Mouse (Mus musculus) urinary bladder, postnatal 14 days (tissue): ENCODE measurements around the gene Atp2a2.
"Not testable (repeated sequence)": the region's sequence is repeated elsewhere in the genome, so short reads cannot be mapped to it uniquely, and the experiment has no call there.

Source experiments
- DNase-seq: peaks from one replicate; pipeline ENCODE4 v3.0.0; 2021; ENCODE audit warnings: low spot score

Gene Atp2a2

DNA sequence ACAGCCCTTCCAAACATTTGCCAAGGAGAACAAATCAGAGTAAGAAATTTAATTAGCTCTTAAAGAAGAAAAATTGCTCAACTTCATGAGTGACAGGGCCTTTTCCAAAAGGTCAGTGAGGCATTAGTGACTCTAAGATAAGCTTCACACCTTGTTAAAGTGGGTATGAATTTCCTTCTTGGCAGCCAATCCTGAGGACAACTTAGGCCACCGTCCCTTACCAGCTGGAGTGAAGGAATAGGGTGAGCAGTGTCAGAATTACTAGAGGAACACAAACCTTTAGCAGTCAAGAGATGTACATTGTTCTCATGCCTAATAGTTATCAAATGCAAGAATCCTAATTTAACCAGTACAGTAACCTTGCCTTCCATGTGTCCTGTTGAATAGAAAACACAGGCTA, 7.6 kb downstream of the Atp2a2 start:
- no peak for DNase-seq

DNA sequence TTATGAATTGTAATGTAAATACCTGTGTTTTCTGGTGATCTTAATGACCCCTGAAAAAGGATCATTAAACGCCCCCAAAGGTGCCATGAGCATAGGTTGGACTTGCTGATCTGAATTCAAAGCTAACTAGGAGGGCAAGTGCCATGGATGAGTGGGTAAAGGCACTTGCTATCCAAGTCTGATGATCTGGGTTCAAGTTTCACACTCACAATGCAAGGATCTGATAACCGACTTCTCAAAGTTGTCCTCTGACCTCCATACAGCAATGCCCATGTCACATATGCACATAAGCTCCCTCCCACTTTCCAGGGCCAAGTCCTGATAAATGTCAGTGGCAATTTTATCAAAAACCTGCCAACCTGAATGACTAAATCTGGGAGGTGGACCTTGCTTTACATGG, 9.0 kb downstream of the Atp2a2 start:
- no peak for DNase-seq

DNA sequence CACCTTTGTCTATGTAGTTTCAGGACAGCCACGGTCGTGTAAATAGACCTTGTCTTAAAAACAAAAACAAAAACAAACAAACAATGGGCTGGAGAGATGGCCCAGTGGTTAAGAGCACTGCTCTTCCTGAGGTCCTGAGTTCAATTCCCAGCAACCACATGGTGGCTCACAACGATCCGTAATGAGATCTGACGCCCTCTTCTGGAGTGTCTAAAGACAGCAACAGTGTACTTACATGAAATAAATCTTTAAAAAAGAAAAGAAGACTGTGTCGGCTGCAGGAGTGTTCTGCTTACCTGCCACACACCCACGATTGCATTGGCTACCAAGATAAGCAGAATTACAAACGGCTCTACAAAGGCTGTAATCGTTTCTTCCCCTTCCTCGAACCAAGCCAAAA, 10.6 kb downstream of the Atp2a2 start:
- DNase-seq: no peak

DNA sequence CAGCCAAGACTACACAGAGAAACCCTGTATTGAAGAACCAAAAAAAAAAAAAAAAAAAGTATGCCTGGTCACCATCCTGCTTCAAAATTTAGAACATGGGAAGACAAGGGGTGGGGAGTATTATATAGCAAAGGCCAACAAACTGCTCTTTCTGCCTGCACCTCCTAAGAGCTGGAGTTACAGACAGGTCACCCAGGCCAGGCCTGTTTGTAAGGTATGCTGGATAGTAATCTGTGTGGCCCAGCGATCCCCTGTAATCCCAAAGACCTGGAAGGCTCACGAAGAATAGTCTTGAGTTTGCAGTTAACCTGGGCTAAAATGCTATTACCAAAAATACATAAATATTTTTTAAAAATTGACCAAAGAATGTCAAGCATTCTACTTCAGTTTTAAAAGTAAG, 11.9 kb downstream of the Atp2a2 start:
- no peak for DNase-seq

DNA sequence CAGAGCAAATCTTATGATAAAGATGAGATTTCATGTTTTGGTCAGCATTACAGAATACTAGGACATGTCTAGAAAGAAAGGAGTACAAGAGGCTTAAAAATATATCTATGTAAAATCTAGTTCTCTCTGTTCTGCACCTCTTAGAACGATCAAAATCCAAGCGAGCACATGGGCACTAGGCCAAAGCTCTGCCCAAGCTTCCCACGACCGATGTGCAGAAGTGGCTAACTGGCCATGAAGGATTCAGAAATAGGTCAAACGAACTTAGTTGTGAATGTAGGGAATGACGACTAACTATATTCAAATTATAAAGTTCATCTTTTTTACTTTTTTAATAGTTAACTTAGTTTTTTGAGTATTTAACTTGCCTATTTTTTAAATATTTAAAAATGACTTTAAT, 14.2 kb downstream of the Atp2a2 start:
- DNase-seq: no peak

DNA sequence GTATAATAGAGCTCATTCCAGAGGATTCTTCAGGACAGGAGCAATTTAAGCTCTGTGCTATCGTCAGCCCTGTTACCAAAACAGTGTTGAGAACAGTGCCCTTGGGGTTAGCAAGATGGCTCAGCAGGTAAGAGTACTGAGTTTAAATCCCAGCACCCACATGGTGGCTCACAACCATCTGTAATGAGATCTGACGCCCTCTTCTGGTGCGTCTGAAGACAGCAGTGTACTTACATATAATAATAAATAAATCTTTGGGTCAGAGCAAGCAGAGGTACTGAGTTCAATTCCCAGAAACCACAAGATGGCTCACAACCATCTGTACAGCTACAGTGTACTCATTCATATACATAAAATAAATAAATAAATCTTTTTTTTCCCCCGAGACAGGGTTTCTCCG, 15.8 kb downstream of the Atp2a2 start:
- DNase-seq: not testable (repeated sequence)

DNA sequence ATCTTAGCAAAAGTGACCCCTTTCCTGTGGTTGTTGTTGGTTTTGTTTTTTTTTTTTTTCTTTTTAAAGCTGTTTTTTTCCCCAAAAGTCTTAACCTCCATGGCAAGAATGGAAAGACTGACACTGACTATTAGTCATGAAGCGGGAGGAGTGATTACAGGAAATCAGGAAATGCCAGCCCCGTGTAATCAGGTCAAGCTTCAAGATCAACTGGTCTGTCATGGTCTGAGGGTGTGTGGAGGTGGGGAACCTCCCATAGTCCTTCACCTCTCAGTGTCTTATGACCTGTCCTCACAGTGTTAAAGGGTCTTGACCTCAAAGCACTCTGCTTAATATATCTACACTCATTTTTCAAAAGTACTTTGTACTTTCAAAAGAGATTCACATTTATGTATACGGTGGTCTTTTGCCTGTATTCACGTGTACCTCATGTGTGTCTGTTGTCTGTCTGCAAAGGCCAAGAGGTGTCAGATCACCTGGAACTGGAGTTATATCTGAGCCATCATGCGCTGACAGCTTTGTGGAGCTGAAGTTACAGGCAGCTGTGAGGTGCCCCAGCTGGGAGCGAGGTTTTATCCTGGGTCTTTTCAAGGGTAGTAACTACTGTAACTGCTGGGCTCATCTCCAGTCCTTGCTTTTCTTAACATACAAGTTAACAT, 19.2 kb downstream of the Atp2a2 start:
- no peak for DNase-seq

DNA sequence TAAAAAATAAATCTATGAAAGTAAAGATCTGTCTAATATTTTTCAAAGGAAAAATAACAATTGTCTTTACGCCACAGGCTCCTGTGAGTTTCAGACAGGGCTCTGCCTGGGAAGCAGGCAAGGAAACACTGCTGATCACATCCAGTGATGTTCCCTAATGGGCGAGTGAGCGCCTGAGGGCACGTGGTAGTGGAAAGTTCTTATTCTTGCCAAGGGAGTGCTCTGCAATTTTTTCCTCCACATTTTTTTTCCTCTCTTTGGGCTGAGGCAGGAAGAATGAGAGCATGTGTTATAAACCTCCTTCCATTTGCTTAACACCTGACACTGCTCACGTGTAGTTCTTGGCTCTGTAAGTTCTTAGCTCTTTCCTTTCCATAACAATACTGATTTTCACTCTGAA, 20.2 kb downstream of the Atp2a2 start:
- peak; percentile 26 for DNase-seq

DNA sequence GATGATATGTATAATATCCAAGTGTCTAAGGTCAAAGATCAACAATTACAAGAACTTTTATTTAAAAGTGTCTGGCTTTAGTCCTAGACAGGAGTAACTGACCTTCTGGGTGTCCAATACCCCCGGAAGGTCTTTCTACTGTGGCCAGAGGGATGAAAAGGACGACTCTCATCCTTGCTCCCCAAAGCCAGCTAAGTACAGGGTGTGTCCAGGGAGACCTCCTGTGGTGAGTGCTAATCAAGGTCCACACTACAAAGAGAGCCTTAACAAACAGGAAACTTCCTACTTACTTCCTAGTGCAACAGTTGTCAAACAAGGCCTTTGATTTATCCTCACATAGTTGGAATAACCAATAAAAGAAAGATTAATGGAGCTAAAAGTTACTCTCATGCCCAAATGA, 22.9 kb downstream of the Atp2a2 start:
- DNase-seq: no peak

DNA sequence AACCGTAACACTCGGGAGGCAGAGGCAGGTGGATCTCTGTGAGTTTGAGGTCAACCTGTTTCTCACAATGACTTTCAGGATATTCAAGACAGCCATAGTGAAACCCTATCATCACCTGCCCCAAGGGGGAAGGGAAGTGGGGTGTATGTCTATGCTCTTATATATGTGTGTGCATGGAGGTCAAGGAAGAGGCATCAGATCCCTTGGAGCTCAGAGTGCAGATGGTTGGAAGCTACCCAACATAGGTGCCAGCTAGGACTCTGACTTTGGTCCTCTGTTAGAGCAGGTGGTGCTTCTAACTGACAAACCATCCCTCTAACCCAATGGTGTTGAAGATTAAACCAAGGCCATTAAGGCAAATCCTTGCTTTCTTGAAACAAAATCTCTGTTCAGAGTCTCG, 24.5 kb downstream of the Atp2a2 start:
- DNase-seq: no peak

DNA sequence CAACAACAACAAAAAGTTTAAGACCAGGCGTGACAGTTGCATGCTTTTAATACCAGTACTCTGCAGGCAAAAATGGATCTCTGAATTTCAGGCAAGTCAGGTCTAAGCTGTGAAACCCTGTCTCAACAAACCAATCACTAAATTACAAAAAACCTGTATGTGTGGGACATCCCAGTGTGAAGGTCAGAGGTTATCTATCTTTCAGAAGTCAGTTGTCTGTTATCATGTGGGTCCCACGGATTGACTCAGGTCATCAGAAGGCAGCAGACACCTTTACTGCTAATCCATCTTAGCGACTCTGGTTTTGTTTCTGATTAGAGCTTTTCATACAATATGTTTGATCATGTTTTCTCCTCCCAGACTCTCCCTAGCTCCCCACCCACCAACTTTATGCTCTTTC, 25.9 kb downstream of the Atp2a2 start:
- no peak for DNase-seq

DNA sequence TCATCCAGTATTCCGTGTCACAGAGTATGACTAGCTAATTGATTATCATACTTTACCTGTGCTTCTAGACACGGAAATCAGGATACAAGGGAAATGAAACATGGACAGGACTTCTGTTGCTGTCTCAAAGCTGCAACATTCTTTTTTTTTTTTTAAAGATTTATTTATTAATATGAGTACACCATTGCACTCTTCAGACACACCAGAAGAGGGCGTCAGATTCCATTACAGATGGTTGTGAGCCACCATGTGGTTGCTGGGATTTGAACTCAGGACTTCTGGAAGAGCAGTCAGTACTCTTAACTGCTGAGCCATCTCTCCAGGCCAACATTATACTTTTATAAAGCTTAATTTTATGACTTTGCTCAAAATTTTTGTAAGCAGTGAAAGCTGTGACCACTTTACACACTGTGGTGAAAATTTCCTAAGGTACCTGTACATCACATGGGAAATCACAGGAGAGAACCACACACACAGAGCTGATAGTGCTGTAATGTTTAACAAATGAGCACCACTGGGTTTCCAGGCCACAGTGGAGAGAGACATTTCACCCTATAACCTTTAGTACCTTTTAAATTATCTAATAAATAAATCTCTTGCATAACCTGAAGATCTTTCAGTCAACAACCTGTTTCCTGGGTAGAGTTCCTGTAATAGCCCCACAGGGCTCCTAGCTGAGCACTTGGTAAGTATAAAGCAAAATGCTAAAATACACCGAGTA, 27.2 kb downstream of the Atp2a2 start:
- no peak for DNase-seq

DNA sequence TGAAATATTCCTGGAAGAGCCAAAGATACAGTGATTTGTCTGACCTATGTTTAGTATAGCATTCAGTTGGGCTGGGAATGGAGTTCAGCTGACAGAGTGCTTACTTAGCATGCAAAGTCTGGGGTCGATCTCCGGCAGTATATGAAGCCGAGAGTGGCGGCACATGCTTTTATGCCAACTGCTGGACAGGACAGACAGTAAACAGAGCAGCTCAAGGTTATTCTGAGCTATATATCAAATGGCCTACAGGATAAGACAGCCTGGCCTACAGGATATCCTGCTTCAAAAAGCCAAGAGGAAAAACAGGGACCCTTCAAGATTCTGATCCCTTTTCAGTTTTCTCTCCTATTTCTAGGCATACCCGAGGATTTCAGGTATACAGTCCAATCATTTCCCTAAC, 30.4 kb downstream of the Atp2a2 start:
- DNase-seq: no peak

DNA sequence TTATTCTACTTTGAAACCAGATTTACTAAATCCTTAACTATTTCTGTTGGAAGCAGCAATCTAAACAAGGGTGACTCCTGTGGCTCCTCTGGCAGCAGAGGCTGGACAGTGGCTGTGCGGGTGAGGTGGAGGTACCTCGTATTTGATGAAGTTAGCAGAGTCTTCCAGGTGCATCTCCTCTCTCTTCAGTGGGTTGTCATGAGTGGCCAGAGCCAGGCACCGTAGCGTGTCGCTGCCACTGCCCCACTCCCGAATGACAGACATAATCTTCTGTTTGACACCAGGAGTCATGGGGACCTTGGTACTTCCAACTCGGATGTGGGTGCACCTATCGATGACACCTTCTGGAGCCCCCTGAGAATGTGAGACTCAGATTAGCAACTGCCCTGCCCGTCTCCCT, 40.6 kb downstream of the Atp2a2 start:
- DNase-seq: no peak

DNA sequence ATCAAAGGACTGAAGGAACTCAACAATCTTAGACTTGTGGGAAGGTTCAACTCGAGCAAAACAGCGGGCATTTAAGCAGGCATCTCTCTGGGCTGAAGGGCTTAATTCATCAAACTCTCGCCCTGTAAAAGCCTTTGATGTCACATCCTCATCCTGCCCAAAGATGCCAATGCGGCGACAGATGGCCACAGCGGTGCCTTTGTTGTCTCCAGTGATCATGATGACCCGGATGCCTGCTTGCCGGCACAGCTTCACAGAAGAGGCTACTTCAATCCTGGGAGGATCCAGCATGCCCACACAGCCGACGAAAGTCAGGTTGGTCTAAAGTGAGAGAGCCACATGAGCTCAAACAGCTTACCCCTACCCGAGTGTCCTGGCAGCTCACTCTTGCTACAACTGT, 41.4 kb downstream of the Atp2a2 start:
- DNase-seq: no peak

DNA sequence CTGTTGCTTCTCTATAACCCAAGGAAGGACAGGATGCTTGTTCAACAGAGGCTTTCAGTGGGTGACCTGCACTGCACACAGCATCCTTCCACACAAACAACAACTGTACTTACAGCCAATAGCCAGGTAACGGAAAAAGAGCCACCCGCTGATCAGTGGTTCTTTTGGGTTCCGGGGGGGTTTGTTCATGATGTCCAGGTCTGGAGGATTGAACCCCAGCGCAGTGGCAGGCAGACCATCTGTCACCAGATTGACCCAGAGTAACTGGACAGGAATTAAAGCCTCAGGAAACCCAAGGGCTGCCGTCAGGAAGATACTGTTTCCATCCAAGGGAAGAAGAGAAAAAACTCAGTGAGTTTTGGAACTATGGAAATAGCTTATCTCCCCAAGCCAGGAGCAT, 42.7 kb downstream of the Atp2a2 start:
- DNase-seq: no peak

DNA sequence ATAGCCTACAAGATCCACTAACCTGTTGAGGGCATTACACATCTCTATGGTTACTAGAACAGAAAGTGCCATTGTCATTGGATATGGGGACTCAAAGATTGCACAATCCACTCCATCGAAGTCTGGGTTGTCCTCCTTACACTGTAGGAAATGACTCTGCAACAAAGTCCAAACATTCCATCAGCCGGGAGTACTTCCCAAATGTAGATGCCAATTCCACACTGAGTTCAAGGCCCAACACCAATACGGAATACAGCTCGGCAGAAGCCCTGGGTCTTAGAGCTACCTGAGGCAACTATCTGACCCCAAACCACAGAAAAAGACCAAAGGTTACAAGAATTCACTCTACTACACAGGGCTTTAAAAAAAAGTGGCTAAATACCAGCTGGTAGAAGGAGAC, 44.0 kb downstream of the Atp2a2 start:
- no peak for DNase-seq

DNA sequence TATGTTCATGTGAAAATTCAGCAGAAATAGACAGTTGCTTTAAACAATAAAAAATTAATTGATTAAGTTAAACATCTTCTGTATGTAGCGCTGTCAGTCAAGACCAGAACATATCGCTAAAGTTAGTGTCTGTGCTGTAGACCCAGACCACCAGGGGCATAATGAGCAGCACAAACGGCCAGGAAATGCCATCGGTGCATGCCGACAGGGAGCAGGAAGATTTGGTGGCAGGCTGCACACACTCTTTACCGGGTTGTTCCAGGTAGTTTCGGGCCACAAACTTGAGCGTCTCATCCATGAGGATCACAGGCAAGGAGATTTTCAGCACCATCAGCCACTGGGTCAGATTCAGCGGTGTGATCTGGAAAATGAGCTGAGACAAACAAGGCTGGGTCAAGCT, 45.0 kb downstream of the Atp2a2 start:
- not testable (repeated sequence) for DNase-seq

DNA sequence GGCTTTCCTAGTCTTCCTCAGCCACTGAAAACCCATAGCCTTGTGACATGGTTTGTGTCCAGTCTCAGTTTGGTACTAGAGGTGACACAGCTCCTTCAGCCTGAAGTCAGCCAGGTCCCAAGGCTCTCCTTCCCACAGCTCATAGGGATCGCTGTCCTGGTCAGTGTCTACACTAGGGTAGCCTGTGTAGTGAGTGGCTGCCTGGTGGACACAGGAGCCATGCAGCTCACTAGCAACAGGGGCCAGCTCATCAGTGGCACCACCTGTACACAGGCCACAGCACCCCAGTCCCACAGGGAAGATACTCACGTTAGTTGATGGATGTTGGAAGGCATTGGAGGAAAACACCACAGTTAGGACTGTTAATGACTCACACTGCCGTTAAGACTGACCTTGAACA, 46.4 kb downstream of the Atp2a2 start:
- DNase-seq: no peak

DNA sequence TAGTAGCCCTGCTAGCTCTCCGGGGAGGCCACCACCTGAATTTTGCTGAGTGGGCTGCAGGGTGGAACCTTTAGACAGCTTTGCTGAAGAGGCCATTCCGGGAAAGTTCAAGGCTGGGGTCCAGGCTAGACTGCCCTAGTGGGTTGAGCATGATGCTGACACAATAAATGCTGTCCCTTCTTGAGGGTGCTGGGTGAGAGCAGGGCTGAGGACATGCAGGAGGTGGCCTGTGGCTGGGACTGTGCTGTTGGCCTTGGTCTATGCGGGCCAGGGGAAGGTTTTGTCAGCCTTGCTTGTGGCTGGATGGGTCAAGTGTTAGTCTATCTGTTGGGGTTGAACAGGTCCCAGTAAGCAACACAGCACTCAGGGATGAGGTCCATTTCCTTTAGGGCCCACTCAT, 47.1 kb downstream of the Atp2a2 start:
- no peak for DNase-seq

DNA sequence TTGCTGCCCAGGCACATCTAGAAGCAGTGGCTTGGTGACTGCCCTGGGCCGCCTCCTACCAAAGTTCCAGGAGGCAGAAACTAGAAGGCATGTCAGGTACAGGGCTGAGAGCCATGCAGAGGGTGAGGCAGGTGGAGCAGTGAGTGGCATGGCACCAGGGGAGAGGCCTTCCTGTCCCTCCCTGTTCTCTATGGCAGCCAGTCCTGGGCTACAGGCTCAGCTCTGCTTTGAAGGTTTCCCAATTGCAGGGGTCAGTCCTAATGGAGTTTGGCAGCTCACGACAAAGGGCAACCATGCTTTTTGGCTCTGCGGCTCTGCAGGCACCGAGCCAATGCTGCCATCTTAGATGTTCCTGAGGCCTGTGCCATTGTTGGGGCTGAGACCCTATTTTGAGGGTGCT, 47.6 kb downstream of the Atp2a2 start:
- DNase-seq: no peak

DNA sequence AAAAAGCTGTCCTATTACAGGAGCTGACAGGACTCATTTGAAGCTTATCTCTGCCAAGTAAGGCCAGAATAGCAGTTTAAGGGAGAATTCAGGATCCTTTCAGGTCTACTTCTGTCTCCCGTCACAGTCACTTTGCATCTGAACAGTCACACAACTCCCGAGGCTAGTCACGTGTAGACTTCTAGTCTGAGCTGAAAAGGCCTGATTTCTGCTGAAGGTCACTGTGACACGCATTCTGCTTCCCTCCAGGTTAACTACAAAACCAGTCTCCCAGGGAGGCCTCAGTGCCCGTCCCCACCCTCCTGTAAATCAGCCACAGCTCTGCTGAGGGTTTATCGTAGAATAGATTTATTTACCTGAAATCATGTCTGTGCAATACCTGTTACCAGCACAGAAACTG, 48.8 kb downstream of the Atp2a2 start:
- DNase-seq: no peak

DNA sequence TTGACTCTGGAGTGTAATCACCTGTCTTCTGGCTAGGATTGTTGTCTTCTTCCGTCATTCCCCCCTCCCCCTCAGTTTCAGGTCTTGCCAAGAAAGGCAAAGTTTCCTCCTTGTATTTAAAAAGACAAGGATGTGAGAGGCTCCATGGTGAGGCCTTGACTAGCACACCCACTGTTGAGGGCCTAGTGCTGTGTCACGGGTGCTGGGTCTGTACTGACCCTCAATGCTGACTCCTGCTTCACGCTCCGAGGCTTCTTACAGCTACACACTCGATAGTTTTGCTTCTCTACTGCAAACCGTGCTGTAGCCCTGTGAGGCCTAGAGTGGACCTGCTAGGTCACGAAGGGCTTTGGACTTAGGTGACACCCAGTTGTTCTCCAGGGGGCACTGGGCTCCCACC, 49.8 kb downstream of the Atp2a2 start:
- no peak for DNase-seq

DNA sequence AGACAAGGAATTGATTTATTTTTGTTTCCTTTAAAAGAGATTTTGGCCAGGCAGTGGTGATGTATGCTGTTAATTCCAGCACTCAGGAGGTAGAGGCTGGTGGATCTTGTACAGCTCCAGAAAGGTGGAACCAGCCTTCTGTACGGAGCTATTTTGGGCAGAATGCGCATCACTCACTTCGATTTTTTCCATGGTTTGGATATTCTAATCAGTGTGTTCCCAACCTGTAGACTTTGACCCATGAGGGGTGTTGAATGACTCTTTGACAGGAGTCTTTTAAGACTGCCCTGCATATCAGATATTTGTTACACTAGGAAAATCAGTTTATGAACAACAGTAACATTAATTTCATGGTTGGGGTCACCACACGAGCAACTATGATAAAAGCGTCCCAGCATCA, 50.7 kb downstream of the Atp2a2 start:
- no peak for DNase-seq
